In genomic region chr1:75340519-75340918, GRCm38 (mm10) we compare ENCODE assay signal across 22 mouse cellular contexts. TPM values are rescaled to one million over a fixed set of nuclear protein-coding genes. Genes with fewer than 3 reads are reported as not detected.
DNase-seq lines count a peak whose midpoint lies in the region; ATAC-seq and TF ChIP-seq lines count a peak whose summit lies in the region.
"Had no signal": no experiment of that assay in that cellular context is flagged by ENCODE, and none has a peak within 500 bp of the region (broad histone marks: within the 10 kb centered on the region; RNA-seq: fewer than 3 reads in every experiment).

No protein-coding gene starts in this region.

- no peak for ATAC-seq in hindbrain, postnatal 0 days
- ATAC-seq in midbrain, embryonic 11.5 days (ENCODE audit: low FRiP score) = no peak
- no peak for ATAC-seq in midbrain, embryonic 15.5 days (replicated peaks)
- ATAC-seq in embryonic facial prominence, embryonic 13.5 days (ENCODE audit: insufficient number of reproducible peaks, insufficient read depth, low FRiP score, low TSS enrichment, low read depth) = no peak
- ATAC-seq in liver, embryonic 12.5 days = no peak
- ATAC-seq: forebrain, embryonic 13.5 days; forebrain, embryonic 15.5 days; forebrain, postnatal 0 days had no signal

- no peak overlapping the region for H3K4me3 ChIP-seq in hindbrain, embryonic 10.5 days
- no peak overlapping the region for H3K4me3 ChIP-seq in hindbrain, postnatal 0 days (ENCODE audit: low read length)
- H3K4me3 ChIP-seq in midbrain, embryonic 11.5 days (ENCODE audit: low read depth, low read length) = no peak overlapping the region
- H3K4me3 ChIP-seq in midbrain, embryonic 15.5 days = no peak overlapping the region
- no peak overlapping the region for H3K4me3 ChIP-seq in embryonic facial prominence, embryonic 13.5 days
- no peak overlapping the region for H3K4me3 ChIP-seq in liver, embryonic 12.5 days
- H3K4me3 ChIP-seq: embryonic facial prominence, embryonic 12.5 days; forebrain, embryonic 13.5 days; forebrain, embryonic 15.5 days had no signal

- no peaks in the 10 kb centered on the region for H3K36me3 ChIP-seq in hindbrain, embryonic 10.5 days
- H3K36me3 ChIP-seq in hindbrain, postnatal 0 days (ENCODE audit: insufficient read depth, low read length) = no peaks in the 10 kb centered on the region
- H3K36me3 ChIP-seq in midbrain, embryonic 11.5 days (ENCODE audit: control insufficient read depth, insufficient read depth, low read length) = no peaks in the 10 kb centered on the region
- H3K36me3 ChIP-seq in midbrain, embryonic 15.5 days (replicated peaks) = no peaks in the 10 kb centered on the region
- no peaks in the 10 kb centered on the region for H3K36me3 ChIP-seq in embryonic facial prominence, embryonic 13.5 days
- H3K36me3 ChIP-seq in liver, embryonic 12.5 days = no peaks in the 10 kb centered on the region
- H3K36me3 ChIP-seq: embryonic facial prominence, embryonic 12.5 days; forebrain, embryonic 15.5 days had no signal

- H3K4me2 ChIP-seq in hindbrain, postnatal 0 days (ENCODE audit: low read depth, low read length) = no peak overlapping the region
- no peak overlapping the region for H3K4me2 ChIP-seq in midbrain, embryonic 11.5 days
- H3K4me2 ChIP-seq in midbrain, embryonic 15.5 days = no peak overlapping the region
- no peak overlapping the region for H3K4me2 ChIP-seq in embryonic facial prominence, embryonic 13.5 days
- no peak overlapping the region for H3K4me2 ChIP-seq in liver, embryonic 12.5 days
- H3K4me2 ChIP-seq: embryonic facial prominence, embryonic 12.5 days; forebrain, embryonic 13.5 days; forebrain, embryonic 15.5 days had no signal

- H3K4me1 ChIP-seq in hindbrain, embryonic 10.5 days (replicated peaks) = peaks cover 52% of the 10 kb centered on the region
- peaks cover 13% of the 10 kb centered on the region for H3K4me1 ChIP-seq in hindbrain, postnatal 0 days (ENCODE audit: insufficient read depth, low read length)
- peaks cover 31% of the 10 kb centered on the region for H3K4me1 ChIP-seq in midbrain, embryonic 11.5 days (ENCODE audit: control insufficient read depth, insufficient read depth, low read length)
- peaks cover 34% of the 10 kb centered on the region for H3K4me1 ChIP-seq in midbrain, embryonic 15.5 days
- H3K4me1 ChIP-seq in embryonic facial prominence, embryonic 13.5 days = peaks cover 55% of the 10 kb centered on the region
- peaks cover 19% of the 10 kb centered on the region for H3K4me1 ChIP-seq in liver, embryonic 12.5 days

- H3K9ac ChIP-seq in hindbrain, postnatal 0 days (replicated peaks; ENCODE audit: low read length) = no peak overlapping the region
- H3K9ac ChIP-seq in midbrain, embryonic 11.5 days (ENCODE audit: low read length) = no peak overlapping the region
- no peak overlapping the region for H3K9ac ChIP-seq in midbrain, embryonic 15.5 days
- H3K9ac ChIP-seq in embryonic facial prominence, embryonic 13.5 days = no peak overlapping the region
- no peak overlapping the region for H3K9ac ChIP-seq in liver, embryonic 12.5 days
- H3K9ac ChIP-seq: embryonic facial prominence, embryonic 12.5 days; forebrain, embryonic 13.5 days; forebrain, embryonic 15.5 days; forebrain, postnatal 0 days had no signal

- peaks cover 15% of the 10 kb centered on the region for H3K27me3 ChIP-seq in hindbrain, embryonic 10.5 days (ENCODE audit: insufficient read depth, poor library complexity, severe bottlenecking)
- H3K27me3 ChIP-seq in hindbrain, postnatal 0 days (ENCODE audit: insufficient read depth, low read length) = no peaks in the 10 kb centered on the region
- no peaks in the 10 kb centered on the region for H3K27me3 ChIP-seq in midbrain, embryonic 11.5 days (ENCODE audit: control insufficient read depth, insufficient read depth, low read length)
- H3K27me3 ChIP-seq in midbrain, embryonic 15.5 days (replicated peaks) = no peaks in the 10 kb centered on the region
- H3K27me3 ChIP-seq in embryonic facial prominence, embryonic 13.5 days = peaks cover 9% of the 10 kb centered on the region
- H3K27me3 ChIP-seq in liver, embryonic 12.5 days (replicated peaks) = peaks cover 63% of the 10 kb centered on the region
- H3K27me3 ChIP-seq: embryonic facial prominence, embryonic 12.5 days; forebrain, embryonic 15.5 days had no signal

- peak overlapping the region; percentile 2; the same call in 1 of the 2 replicates for H3K27ac ChIP-seq in hindbrain, embryonic 10.5 days
- no peak overlapping the region for H3K27ac ChIP-seq in hindbrain, postnatal 0 days
- no peak overlapping the region for H3K27ac ChIP-seq in midbrain, embryonic 11.5 days (ENCODE audit: low read depth, low read length)
- H3K27ac ChIP-seq in midbrain, embryonic 15.5 days = no peak overlapping the region
- peak overlapping the region; percentile 39; the same call in 1 of the 2 replicates for H3K27ac ChIP-seq in embryonic facial prominence, embryonic 13.5 days
- H3K27ac ChIP-seq in liver, embryonic 12.5 days = no peak overlapping the region
- H3K27ac ChIP-seq: embryonic facial prominence, embryonic 12.5 days; forebrain, embryonic 13.5 days; forebrain, embryonic 15.5 days had no signal

- DNase-seq in hindbrain, embryonic 10.5 days (ENCODE audit: low spot score) = no peak
- no peak for DNase-seq in hindbrain, postnatal 0 days (ENCODE audit: low spot score)
- peak; percentile 76 for DNase-seq in midbrain, embryonic 11.5 days (ENCODE audit: low spot score, missing footprints)
- DNase-seq in spleen, adult 18-20 months = no peak
- DNase-seq: adrenal gland, adult 2 months; adrenal gland, postnatal 10 days; adrenal gland, postnatal 25 days; cerebellum, adult 11 months; cerebellum, adult 18-20 months; cerebellum, adult 8-10 months; cerebellum, adult 9-11 months; cerebellum, postnatal 14 days; cerebellum, postnatal 36 days; embryo, embryonic 11 days; forebrain, postnatal 0 days had no signal

- WGBS in hindbrain, embryonic 10.5 days = 62% methylated on average over 2 of the region's 2 CpGs
- WGBS in hindbrain, postnatal 0 days = 67% methylated on average over 2 of the region's 2 CpGs
- WGBS in midbrain, embryonic 11.5 days = 69% methylated on average over 2 of the region's 2 CpGs
- 64% methylated on average over 2 of the region's 2 CpGs for WGBS in midbrain, embryonic 15.5 days
- WGBS in embryonic facial prominence, embryonic 13.5 days = 72% methylated on average over 2 of the region's 2 CpGs
- WGBS in liver, embryonic 12.5 days (ENCODE audit: insufficient replicate concordance) = 66% methylated on average over 2 of the region's 2 CpGs

- no peak for TF ChIP-seq CTCF in hindbrain, postnatal 0 days (IDR thresholded peaks at IDR 0.05; ENCODE audit: low read depth)

- H3K9me3 ChIP-seq in hindbrain, embryonic 10.5 days = no peaks in the 10 kb centered on the region
- H3K9me3 ChIP-seq in hindbrain, postnatal 0 days (ENCODE audit: low read length) = no peaks in the 10 kb centered on the region
- no peaks in the 10 kb centered on the region for H3K9me3 ChIP-seq in midbrain, embryonic 11.5 days (ENCODE audit: control insufficient read depth, low read length)
- no peaks in the 10 kb centered on the region for H3K9me3 ChIP-seq in midbrain, embryonic 15.5 days
- no peaks in the 10 kb centered on the region for H3K9me3 ChIP-seq in embryonic facial prominence, embryonic 13.5 days
- H3K9me3 ChIP-seq in liver, embryonic 12.5 days (replicated peaks) = no peaks in the 10 kb centered on the region
- H3K9me3 ChIP-seq: embryonic facial prominence, embryonic 12.5 days; forebrain, embryonic 13.5 days; forebrain, embryonic 15.5 days had no signal

RNA-seq across cellular contexts. Expression of gene Des, which starts 19.6 kb away (rescaled TPM):
- polyA plus RNA-seq in hindbrain, embryonic 10.5 days (2016; fragmentation: Nextera tagmentation; extraction: Ambion mirVana) = 3.8 and 4.5 TPM in 2 replicates
- 2.6 and 6.9 TPM in 2 replicates for total RNA-seq in hindbrain, postnatal 0 days (2014; rRNA removed)
- 1.2 and 1.6 TPM in 2 replicates for polyA plus RNA-seq in hindbrain, postnatal 0 days (2015; fragmentation: Nextera tagmentation; extraction: Ambion mirVana)
- 0.52 and 0.68 TPM in 2 replicates for polyA plus RNA-seq in midbrain, embryonic 11.5 days (2014; fragmentation: Nextera tagmentation; extraction: Ambion mirVana)
- 1.5 and 2.0 TPM in 2 replicates for polyA plus RNA-seq in midbrain, embryonic 15.5 days (2015; fragmentation: Nextera tagmentation; extraction: Ambion mirVana)
- 9.9 and 13.8 TPM in 2 replicates for polyA plus RNA-seq in embryonic facial prominence, embryonic 13.5 days (2015; fragmentation: Nextera tagmentation; extraction: Ambion mirVana)
- 6.9 and 7.4 TPM in 2 replicates for polyA plus RNA-seq in liver, embryonic 12.5 days (2016; fragmentation: Nextera tagmentation; extraction: Ambion mirVana)
- total RNA-seq: common myeloid progenitor, adult 5-6 weeks had no signal

RNA-seq across cellular contexts. Expression of gene Dnpep, which starts 22.7 kb away (rescaled TPM):
- polyA plus RNA-seq in hindbrain, embryonic 10.5 days (2016; fragmentation: Nextera tagmentation; extraction: Ambion mirVana) = 154 and 199 TPM in 2 replicates
- total RNA-seq in hindbrain, postnatal 0 days (2014; rRNA removed) = 143 and 175 TPM in 2 replicates
- 120 and 131 TPM in 2 replicates for polyA plus RNA-seq in hindbrain, postnatal 0 days (2015; fragmentation: Nextera tagmentation; extraction: Ambion mirVana)
- 149 TPM in 2 replicates for polyA plus RNA-seq in midbrain, embryonic 11.5 days (2014; fragmentation: Nextera tagmentation; extraction: Ambion mirVana)
- 152 and 162 TPM in 2 replicates for polyA plus RNA-seq in midbrain, embryonic 15.5 days (2015; fragmentation: Nextera tagmentation; extraction: Ambion mirVana)
- 110 and 112 TPM in 2 replicates for polyA plus RNA-seq in embryonic facial prominence, embryonic 13.5 days (2015; fragmentation: Nextera tagmentation; extraction: Ambion mirVana)
- polyA plus RNA-seq in liver, embryonic 12.5 days (2016; fragmentation: Nextera tagmentation; extraction: Ambion mirVana) = 66.3 and 67.4 TPM in 2 replicates

RNA-seq across cellular contexts. Expression of gene Speg, which starts 34.6 kb away (rescaled TPM):
- polyA plus RNA-seq in hindbrain, embryonic 10.5 days (2016; fragmentation: Nextera tagmentation; extraction: Ambion mirVana) = 19.0 and 20.2 TPM in 2 replicates
- 50.4 and 52.7 TPM in 2 replicates for total RNA-seq in hindbrain, postnatal 0 days (2014; rRNA removed)
- 19.2 and 19.9 TPM in 2 replicates for polyA plus RNA-seq in hindbrain, postnatal 0 days (2015; fragmentation: Nextera tagmentation; extraction: Ambion mirVana)
- polyA plus RNA-seq in midbrain, embryonic 11.5 days (2014; fragmentation: Nextera tagmentation; extraction: Ambion mirVana) = 13.4 and 15.2 TPM in 2 replicates
- polyA plus RNA-seq in midbrain, embryonic 15.5 days (2015; fragmentation: Nextera tagmentation; extraction: Ambion mirVana) = 20.8 and 21.3 TPM in 2 replicates
- polyA plus RNA-seq in embryonic facial prominence, embryonic 13.5 days (2015; fragmentation: Nextera tagmentation; extraction: Ambion mirVana) = 16.1 and 17.0 TPM in 2 replicates
- 11.4 and 14.3 TPM in 2 replicates for polyA plus RNA-seq in liver, embryonic 12.5 days (2016; fragmentation: Nextera tagmentation; extraction: Ambion mirVana)
- total RNA-seq: common myeloid progenitor, adult 5-6 weeks had no signal

Comparison
In these comparisons a context has a peak if more than half of its experiments do, and no peak if none do; other contexts are left out.
1. H3K27ac ChIP-seq: peak in hindbrain, embryonic 10.5 days (single experiment) and embryonic facial prominence, embryonic 13.5 days (single experiment); none in hindbrain, postnatal 0 days (single experiment), midbrain, embryonic 11.5 days (single experiment), midbrain, embryonic 15.5 days (single experiment) and liver, embryonic 12.5 days (single experiment).